Mouse (Mus musculus) midbrain, embryonic 13.5 days (tissue): ENCODE measurements around the gene 1700102P08Rik. TPM values are rescaled to one million over a fixed set of nuclear protein-coding genes. Genes with fewer than 3 reads are reported as not detected.

Source experiments
- ATAC-seq: fragments of 200-750 bp; cut with Nextera tagmentation; 2 replicates; pipeline ENCODE4 v1.8.0; 2017; ENCODE audit warnings: mild to moderate bottlenecking, moderate TSS enrichment, moderate library complexity
- H3K27ac ChIP-seq: fragments of 300-500 bp; sonication (generic); 2 replicates; pipeline ENCODE4 v1.5.1; 2015; ENCODE audit warnings: inconsistent platforms, mild to moderate bottlenecking, moderate library complexity
- H3K27me3 ChIP-seq: fragments of 300-500 bp; sonication (generic); 2 replicates; pipeline ENCODE4 v1.6.1; 2015; ENCODE audit warnings: mild to moderate bottlenecking, inconsistent platforms
- H3K36me3 ChIP-seq: fragments of 300-500 bp; sonication (generic); 2 replicates; pipeline ENCODE4 v1.6.1; 2015; ENCODE audit warnings: mild to moderate bottlenecking, inconsistent platforms
- H3K4me1 ChIP-seq: fragments of 300-500 bp; sonication (generic); replicated peaks from 2 replicates; pipeline ENCODE4 v1.6.1; 2015; ENCODE audit warnings: inconsistent platforms
- H3K4me2 ChIP-seq: fragments of 300-500 bp; sonication (generic); replicated peaks from 2 replicates; pipeline ENCODE4 v1.6.1; 2015; ENCODE audit warnings: moderate library complexity, mild to moderate bottlenecking, inconsistent platforms
- H3K4me3 ChIP-seq: fragments of 300-500 bp; sonication (generic); replicated peaks from 2 replicates; pipeline ENCODE4 v1.5.1; 2015; ENCODE audit warnings: mild to moderate bottlenecking, inconsistent platforms
- H3K9ac ChIP-seq: fragments of 300-500 bp; sonication (generic); replicated peaks from 2 replicates; pipeline ENCODE4 v1.6.1; 2015; ENCODE audit warnings: mild to moderate bottlenecking, inconsistent platforms
- H3K9me3 ChIP-seq: fragments of 300-500 bp; sonication (generic); 2 replicates; pipeline ENCODE4 v1.6.1; 2016; ENCODE audit warnings: mild to moderate bottlenecking, inconsistent platforms
- WGBS: fragments of 180-500 bp; shearing (Covaris S2); methylation state at CpG from one replicate; pipeline ENCODE4 v1.1.7; 2015; 5-methylcytosine and 5-hydroxymethylcytosine counted together
- polyA plus RNA-seq: library from polyadenylated mRNA; unstranded; fragments of >200 nt; fragmentation: Nextera tagmentation; extraction: Ambion mirVana; gene quantifications from 2 replicates; pipeline ENCODE4 v1.2.1, GENCODE M21; 2015

1700102P08Rik gene
- polyA plus RNA-seq, 1 experiment from 2014 or later: 2.2 TPM

DNA sequence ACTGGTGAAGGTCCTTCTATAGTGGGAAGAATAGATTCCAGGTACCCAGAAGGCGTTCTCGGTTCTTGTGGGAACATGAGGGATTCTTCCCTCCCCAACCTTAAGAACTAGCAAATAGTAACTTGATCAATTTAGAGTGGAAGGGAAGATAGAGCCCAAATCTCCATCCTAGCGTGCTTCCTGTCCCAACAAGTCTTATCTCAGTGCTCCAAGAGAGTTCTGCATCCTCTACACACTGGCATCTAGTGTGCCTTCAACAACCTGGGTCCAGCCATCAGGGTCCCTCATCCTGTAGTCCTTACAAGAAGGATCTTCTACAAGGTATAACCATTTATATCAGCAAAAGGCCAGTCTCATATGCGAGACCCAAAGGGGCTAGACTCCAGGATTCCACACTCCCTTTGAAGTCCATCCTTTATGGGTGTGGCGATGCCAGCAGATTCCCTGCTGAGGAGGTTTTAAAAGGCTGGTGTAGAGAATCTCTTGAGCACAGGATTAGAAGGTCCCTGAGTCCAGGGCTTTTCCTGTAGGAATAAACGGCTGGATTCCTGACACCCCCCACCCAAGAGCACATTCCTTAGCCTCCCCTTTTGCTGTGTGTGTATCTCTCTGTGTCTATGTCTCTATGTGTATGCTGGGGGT, 59.0 kb downstream of the 1700102P08Rik start:
- H3K9me3 ChIP-seq: no peaks in the 10 kb centered on the region
- no peaks in the 10 kb centered on the region for H3K27me3 ChIP-seq
- H3K27ac ChIP-seq: peak overlapping the region; percentile 93
- peak; percentile 1; the same call in 1 of the 2 replicates for ATAC-seq
- peak overlapping the region; percentile 74 for H3K4me2 ChIP-seq
- H3K36me3 ChIP-seq: peaks cover 18% of the 10 kb centered on the region
- H3K4me3 ChIP-seq: peak overlapping the region; percentile 61
- WGBS: 49% methylated on average over 6 of the region's 6 CpGs
- H3K4me1 ChIP-seq: peaks cover 54% of the 10 kb centered on the region
- H3K9ac ChIP-seq: peak overlapping the region; percentile 83

- Histone ChIP-seq H3K27me3 (no peaks in the 10 kb centered on the region), H3K9ac (peak overlapping the region; percentile 83), H3K36me3 (peaks cover 17% of the 10 kb centered on the region), H3K9me3 (no peaks in the 10 kb centered on the region), H3K4me2 (peak overlapping the region; percentile 74), H3K4me1 (peaks cover 54% of the 10 kb centered on the region), H3K27ac (peak overlapping the region; percentile 93), H3K4me3 (peak overlapping the region; percentile 61)
- WGBS: under 1% methylated on average over 40 of the region's 40 CpGs
- peak; percentile 83 for ATAC-seq
Measured at GRCm38 (mm10) chr9:108452291-108452906, 59.8 kb downstream of the 1700102P08Rik start.

GRCm38 (mm10) chr9:108452911-108453310, 60.3 kb downstream of the 1700102P08Rik start:
- H3K4me3 ChIP-seq: peak overlapping the region; percentile 61
- H3K4me1 ChIP-seq: peaks cover 54% of the 10 kb centered on the region
- no peaks in the 10 kb centered on the region for H3K9me3 ChIP-seq
- WGBS: 51% methylated on average over 6 of the region's 6 CpGs
- H3K27ac ChIP-seq: peak overlapping the region; percentile 93
- peak overlapping the region; percentile 83 for H3K9ac ChIP-seq
- H3K27me3 ChIP-seq: no peaks in the 10 kb centered on the region
- H3K36me3 ChIP-seq: peaks cover 12% of the 10 kb centered on the region
- H3K4me2 ChIP-seq: peak overlapping the region; percentile 74
- peak; percentile 26; the same call in 1 of the 2 replicates for ATAC-seq

DNA sequence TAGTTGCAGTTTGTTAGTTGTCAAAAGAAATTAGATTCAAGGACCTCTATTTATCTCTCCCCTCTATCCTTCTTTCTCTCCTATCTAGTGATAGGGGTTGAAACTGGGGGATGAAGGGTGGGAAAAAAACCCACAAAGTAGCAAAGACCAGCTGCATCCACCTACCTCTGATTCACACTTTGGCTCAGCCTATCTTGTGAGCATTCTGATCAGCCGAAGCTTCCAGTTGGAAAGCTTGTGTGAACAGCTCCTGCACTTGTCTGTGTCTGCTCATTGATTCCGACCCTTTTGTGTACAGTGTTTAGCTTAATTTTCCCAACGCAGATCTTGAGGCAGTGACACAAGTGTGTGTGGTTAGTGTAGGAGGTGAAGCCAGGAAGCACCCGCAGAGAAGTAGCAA, 60.9 kb downstream of the 1700102P08Rik start:
- Histone ChIP-seq H3K4me1 (peaks cover 52% of the 10 kb centered on the region), H3K27me3 (no peaks in the 10 kb centered on the region), H3K9ac (peak overlapping the region; percentile 83), H3K9me3 (no peaks in the 10 kb centered on the region), H3K36me3 (peaks cover 7% of the 10 kb centered on the region), H3K4me3 (peak overlapping the region; percentile 61), H3K27ac (peak overlapping the region; percentile 93), H3K4me2 (peak overlapping the region; percentile 74)
- no peak for ATAC-seq
- 87% methylated on average over 4 of the region's 4 CpGs for WGBS

DNA sequence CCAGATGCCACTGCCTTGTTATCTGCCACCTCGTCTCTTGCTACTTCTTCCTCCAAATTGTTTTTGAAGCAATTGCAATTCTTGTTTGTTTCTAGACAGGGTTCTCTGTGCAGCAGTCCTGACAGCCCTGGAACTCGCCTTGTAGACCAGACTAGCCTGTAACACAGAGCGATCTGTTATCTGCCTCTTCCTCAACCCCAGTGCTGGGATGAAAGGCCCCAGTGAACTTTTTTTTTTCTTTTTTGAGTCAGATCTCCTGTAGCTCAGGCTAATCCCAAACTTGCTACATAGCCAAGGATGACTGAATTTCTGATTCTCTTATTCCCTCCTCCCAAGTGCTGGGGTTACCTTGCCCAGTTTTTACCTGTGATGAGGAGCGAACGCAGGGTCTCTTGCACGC, 61.8 kb downstream of the 1700102P08Rik start:
- Histone ChIP-seq H3K4me2 (no peak overlapping the region), H3K4me1 (peaks cover 43% of the 10 kb centered on the region), H3K9ac (0 out of 2 replicates have a peak overlapping the region, but pooled peaks have one; percentile 17), H3K9me3 (no peaks in the 10 kb centered on the region), H3K27me3 (0 out of 2 replicates have a peak, but pooled peaks cover 2% of the 10 kb centered on the region), H3K4me3 (no peak overlapping the region), H3K27ac (no peak overlapping the region), H3K36me3 (no peaks in the 10 kb centered on the region)
- ATAC-seq: no peak
- 90% methylated on average over 6 of the region's 6 CpGs for WGBS

GRCm38 (mm10) chr9:108455747-108456571, 63.4 kb downstream of the 1700102P08Rik start:
- Histone ChIP-seq H3K9ac (no peak overlapping the region), H3K27me3 (0 out of 2 replicates have a peak, but pooled peaks cover 2% of the 10 kb centered on the region), H3K4me3 (no peak overlapping the region), H3K4me2 (no peak overlapping the region), H3K9me3 (no peaks in the 10 kb centered on the region), H3K27ac (no peak overlapping the region), H3K4me1 (peaks cover 29% of the 10 kb centered on the region), H3K36me3 (no peaks in the 10 kb centered on the region)
- 83% methylated on average over 12 of the region's 12 CpGs for WGBS
- no peak for ATAC-seq

GRCm38 (mm10) chr9:108456953-108457352, 64.3 kb downstream of the 1700102P08Rik start:
- 0 out of 2 replicates have a peak, but pooled peaks cover 2% of the 10 kb centered on the region for H3K27me3 ChIP-seq
- no peak overlapping the region for H3K27ac ChIP-seq
- ATAC-seq: no peak
- WGBS: 85% methylated on average over 10 of the region's 10 CpGs
- no peaks in the 10 kb centered on the region for H3K36me3 ChIP-seq
- no peak overlapping the region for H3K9ac ChIP-seq
- no peak overlapping the region for H3K4me2 ChIP-seq
- H3K9me3 ChIP-seq: no peaks in the 10 kb centered on the region
- H3K4me3 ChIP-seq: no peak overlapping the region
- peaks cover 29% of the 10 kb centered on the region for H3K4me1 ChIP-seq

GRCm38 (mm10) chr9:108459939-108460318, 67.3 kb downstream of the 1700102P08Rik start:
- Histone ChIP-seq H3K36me3 (peaks cover 28% of the 10 kb centered on the region), H3K27me3 (0 out of 2 replicates have a peak, but pooled peaks cover 2% of the 10 kb centered on the region), H3K9me3 (no peaks in the 10 kb centered on the region), H3K4me2 (peak overlapping the region; percentile 81), H3K27ac (peak overlapping the region; percentile 85; the same call in 1 of the 2 replicates), H3K4me3 (peak overlapping the region; percentile 89), H3K9ac (no peak overlapping the region), H3K4me1 (peaks cover 17% of the 10 kb centered on the region)
- peak; percentile 49 for ATAC-seq
- 82% methylated on average over 1 of the region's 1 CpGs for WGBS

Other genes starting within 250 kb of the 1700102P08Rik start
- 7.1 and 8.0 TPM in 2 replicates for gene Bsn, start 202.4 kb upstream of the 1700102P08Rik start, polyA plus RNA-seq
- 50.5 and 57.8 TPM in 2 replicates for gene Dag1, start 128.8 kb upstream of the 1700102P08Rik start, polyA plus RNA-seq
- 118 TPM in 2 replicates for gene Nicn1, start 102.4 kb upstream of the 1700102P08Rik start, polyA plus RNA-seq
- gene Amt, start 96.0 kb upstream of the 1700102P08Rik start, polyA plus RNA-seq: 33.6 and 35.5 TPM in 2 replicates
- gene Rhoa, start 86.7 kb upstream of the 1700102P08Rik start, polyA plus RNA-seq: 288 and 306 TPM in 2 replicates
- gene Tcta, start 86.6 kb upstream of the 1700102P08Rik start, polyA plus RNA-seq: 52.6 and 57.5 TPM in 2 replicates
- 474 and 511 TPM in 2 replicates for gene Gpx1, start 53.9 kb upstream of the 1700102P08Rik start, polyA plus RNA-seq
- 143 and 146 TPM in 2 replicates for gene Usp4, start 45.0 kb upstream of the 1700102P08Rik start, polyA plus RNA-seq
- 1.3 and 1.7 TPM in 2 replicates for gene Ccdc36, start 35.7 kb downstream of the 1700102P08Rik start, polyA plus RNA-seq
- gene BC048562, start 43.7 kb downstream of the 1700102P08Rik start, polyA plus RNA-seq: not detected in 2 replicates
- gene Ccdc71, start 67.7 kb downstream of the 1700102P08Rik start, polyA plus RNA-seq: 59.7 and 63.5 TPM in 2 replicates
- gene Klhdc8b, start 68.8 kb downstream of the 1700102P08Rik start, polyA plus RNA-seq: 75.7 and 84.8 TPM in 2 replicates
- gene Lamb2, start 86.9 kb downstream of the 1700102P08Rik start, polyA plus RNA-seq: 20.0 and 24.1 TPM in 2 replicates
- 75.9 and 91.9 TPM in 2 replicates for gene Usp19, start 97.8 kb downstream of the 1700102P08Rik start, polyA plus RNA-seq
- gene Qars, start 114.9 kb downstream of the 1700102P08Rik start, polyA plus RNA-seq: 70.2 and 70.5 TPM in 2 replicates
- 141 and 146 TPM in 2 replicates for gene Qrich1, start 124.0 kb downstream of the 1700102P08Rik start, polyA plus RNA-seq
- gene Impdh2, start 167.5 kb downstream of the 1700102P08Rik start, polyA plus RNA-seq: 108 and 115 TPM in 2 replicates
- 73.7 and 79.2 TPM in 2 replicates for gene Ndufaf3, start 174.6 kb downstream of the 1700102P08Rik start, polyA plus RNA-seq
- gene Dalrd3, start 177.1 kb downstream of the 1700102P08Rik start, polyA plus RNA-seq: 321 and 345 TPM in 2 replicates
- 364 and 380 TPM in 2 replicates for gene Wdr6, start 185.9 kb downstream of the 1700102P08Rik start, polyA plus RNA-seq
- gene P4htm, start 204.9 kb downstream of the 1700102P08Rik start, polyA plus RNA-seq: 24.6 and 27.7 TPM in 2 replicates